Mouse (Mus musculus) frontal cortex, postnatal 14 days (tissue): ENCODE data around the gene Gpr176.
"Not testable (repeated sequence)": the region's sequence is repeated elsewhere in the genome, so short reads cannot be mapped to it uniquely, and the experiment has no call there.

ENCODE experiments used
- DNase-seq, 2 experiments: peaks; one replicate each; pipeline ENCODE4 v3.0.0; 2022; ENCODE audit warnings: low spot score in 2 of 2

Gpr176 gene

DNA sequence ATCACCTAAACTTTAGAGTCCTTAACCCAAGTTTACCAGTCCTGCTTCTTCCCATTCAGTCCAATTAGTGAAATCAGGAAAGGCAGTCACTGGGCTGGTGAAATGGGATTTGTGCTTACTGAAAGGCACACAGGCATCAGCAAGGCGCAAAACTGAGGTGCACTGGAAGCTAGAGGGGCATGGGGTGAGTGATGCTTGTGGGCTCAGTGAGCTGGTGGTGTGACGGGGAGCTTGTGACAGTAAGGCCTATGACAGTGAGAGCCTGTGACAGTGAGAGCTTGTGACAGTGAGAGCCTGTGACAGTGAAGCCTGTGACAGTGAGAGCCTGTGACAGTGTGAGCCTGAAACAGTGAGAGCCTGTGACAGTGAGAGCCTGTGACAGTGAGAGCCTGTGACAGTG, 71.6 kb downstream of the Gpr176 start:
- no peak for DNase-seq

DNA sequence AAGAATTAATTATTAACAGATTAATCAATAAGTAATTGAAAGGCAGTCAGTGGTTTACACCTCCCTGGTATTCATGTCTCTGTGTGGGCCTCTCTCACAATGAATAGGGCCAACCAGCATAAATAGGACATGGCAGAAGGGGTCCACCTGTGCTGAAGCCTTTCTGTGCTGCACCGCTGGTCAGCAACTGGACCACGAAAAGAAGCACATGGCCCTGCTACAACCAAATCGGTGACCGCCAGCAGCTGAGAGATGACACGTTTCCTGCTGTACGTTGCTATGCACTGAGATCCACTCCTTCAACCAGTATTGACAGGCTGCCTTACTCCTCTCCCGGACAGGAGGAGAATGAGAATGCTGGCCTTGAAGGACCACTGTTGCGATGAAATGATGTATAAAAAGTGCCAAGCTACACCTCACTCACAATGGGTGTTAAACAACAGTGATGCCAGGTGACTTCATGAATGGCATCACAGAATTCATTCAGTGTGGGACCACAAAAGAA, 72.1 kb downstream of the Gpr176 start:
- no peak for DNase-seq

DNA sequence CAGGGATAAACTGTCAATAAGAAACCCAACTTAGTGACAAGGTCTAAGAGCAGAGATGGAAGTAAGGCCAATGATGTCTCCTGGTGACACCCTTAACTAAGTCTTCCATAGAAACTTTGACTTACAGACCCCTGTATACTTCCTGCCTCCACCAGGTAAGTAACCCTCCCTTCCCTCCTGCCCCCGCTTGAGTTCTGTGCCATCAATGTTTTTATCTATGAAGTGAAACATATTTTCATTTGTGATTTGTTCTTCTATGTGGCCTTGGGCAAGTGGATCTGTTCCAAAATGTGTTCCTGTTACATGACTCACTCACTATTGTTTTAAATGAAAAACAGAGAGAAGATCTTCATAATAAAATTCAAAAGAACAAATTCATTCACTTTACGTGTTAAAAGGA, 73.2 kb downstream of the Gpr176 start:
- DNase-seq, result no peak

DNA sequence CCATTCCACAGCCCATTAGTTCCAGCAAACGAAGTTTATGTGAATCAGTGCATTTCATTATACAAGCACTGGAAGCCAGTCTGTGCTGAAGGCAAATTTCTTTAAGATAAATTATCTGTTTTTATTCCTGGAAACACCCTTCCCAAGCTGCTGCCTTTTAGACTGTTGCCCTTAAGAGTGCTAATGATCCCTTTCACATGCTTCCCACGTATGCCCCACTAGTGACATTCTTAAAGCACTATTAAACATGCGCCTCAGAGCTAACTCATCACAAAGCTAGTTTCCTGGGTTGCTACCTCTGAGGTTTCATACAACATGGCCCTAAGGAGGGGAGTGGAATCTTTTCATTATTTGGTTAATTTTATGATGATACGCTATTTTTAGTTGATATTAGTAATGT, 74.6 kb downstream of the Gpr176 start:
- DNase-seq, result no peak

DNA sequence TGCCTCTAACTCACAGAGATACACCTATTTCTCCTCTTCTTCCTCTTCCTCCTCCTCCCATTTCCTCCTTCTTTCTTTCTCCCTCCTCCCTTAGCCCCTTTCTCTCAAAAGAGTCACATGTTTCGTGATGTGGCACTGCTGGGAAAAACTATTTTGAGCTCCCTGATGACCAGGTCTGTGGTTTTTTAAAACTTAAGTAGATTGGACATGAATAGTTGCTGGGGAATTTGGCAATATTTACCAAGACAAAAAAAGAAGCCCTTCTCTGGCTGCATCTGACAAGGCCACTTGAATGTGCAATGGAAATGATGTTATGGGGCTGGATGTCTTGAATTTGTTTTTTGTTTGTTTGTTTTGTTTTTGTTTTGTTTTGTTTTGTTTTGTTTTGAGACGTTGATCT, 75.3 kb downstream of the Gpr176 start:
- no peak for DNase-seq

DNA sequence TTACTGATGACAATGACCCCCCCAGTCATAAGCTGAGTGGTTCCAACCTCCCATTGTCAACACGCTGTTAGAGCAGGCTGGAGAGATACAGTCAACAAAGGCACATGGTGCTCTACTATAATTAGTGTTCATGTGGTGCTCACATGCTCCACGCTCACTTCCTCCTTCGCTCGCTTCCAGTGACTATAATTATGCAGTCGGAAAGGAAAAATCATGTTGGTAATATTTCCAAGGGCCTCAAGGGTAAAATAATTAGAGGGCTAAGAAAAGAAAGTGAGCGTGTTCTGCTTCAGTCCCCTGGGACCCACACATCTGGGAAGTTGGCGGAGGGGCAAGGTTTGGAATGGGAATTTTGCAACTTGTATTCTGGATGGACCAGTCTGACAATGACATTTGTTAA, 77.7 kb downstream of the Gpr176 start:
- no peak for DNase-seq

DNA sequence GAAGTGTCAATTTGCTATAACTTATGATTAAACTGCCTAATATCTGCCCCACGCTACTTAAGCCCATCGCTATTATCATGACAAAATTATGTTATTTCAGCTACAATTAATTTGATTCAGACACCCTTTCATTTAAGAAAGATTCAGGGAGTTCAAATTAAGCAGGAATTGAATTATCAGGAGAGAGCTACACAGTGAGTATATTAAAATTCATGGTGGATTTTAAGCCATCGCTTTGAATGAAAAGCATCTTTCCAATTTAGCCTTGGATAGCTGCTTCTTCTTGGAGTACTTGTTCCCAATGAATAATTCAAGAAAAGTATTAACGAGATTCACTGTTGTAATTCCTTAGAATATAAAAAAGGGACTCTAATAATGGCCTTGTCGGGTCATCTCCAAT, 79.6 kb downstream of the Gpr176 start:
- DNase-seq, result no peak

DNA sequence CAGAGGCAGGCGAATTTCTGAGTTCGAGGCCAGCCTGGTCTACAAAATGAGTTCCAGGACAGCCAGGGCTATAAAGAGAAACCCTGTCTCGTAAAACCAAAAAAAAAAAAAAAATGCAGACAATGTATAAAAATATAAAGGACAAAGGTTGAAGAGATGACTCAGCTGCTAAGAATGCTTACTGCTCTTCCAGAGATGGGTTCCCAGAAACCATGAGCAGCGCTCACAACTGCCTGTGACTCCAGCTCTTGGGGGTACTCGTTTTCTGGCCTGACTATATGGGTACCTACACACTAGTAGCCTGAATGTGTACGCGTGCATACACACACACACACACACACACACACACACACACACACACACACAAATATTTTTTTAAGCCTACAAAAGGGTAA, 84.2 kb downstream of the Gpr176 start:
- not testable (repeated sequence) for DNase-seq

DNA sequence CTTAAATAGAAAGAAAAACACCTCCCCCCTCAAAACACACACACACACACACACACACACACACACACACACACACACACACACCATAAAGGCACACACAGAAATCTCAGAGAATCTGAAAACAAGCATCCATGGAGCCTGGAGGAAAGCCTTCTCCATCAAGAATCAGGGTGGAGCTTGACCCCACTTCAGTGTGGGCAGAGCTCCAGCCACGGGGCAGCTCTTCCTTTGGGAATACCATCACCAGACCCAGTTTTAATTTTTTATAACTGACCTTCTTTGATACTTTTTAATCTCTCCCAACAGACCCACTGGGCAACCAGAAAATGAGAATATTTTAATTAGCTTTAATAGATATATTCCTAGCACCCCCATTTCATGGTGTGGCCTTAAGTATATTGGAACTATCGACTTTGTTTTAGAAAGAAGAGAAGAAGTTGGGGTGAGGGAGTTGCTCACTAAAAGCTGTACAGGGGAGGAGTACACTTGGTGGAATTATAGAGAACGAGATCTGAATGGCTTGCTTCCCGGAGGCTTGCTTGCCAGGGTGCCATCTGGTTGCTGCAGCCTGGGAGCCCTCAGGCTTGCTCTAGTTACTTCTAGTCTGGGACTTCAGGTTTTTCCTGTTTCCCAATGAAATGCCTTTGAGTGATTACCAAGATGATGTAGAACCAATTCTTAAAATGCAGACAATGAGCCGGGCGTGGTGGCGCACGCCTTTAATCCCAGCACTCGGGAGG, 84.7 kb downstream of the Gpr176 start:
- DNase-seq, result no peak

DNA sequence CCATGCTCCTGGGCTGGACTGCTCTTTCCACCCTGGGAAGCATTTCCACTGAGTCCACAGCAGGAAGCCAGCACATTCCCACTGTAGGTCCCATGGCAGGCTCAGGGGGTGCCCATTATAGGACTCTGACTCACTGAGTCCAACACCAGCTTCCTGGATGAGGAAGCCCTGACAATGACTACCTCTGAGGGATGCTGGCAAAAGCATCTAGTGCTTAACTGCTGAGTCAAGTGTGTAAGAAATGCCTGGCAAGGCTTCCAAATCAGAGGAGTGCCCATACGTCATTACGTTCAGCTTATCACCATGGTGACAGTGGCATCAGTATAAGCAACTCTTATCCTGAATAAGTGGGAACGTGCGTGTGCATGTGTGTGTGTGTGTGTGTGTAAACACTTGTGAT, 85.5 kb downstream of the Gpr176 start:
- no peak for DNase-seq

DNA sequence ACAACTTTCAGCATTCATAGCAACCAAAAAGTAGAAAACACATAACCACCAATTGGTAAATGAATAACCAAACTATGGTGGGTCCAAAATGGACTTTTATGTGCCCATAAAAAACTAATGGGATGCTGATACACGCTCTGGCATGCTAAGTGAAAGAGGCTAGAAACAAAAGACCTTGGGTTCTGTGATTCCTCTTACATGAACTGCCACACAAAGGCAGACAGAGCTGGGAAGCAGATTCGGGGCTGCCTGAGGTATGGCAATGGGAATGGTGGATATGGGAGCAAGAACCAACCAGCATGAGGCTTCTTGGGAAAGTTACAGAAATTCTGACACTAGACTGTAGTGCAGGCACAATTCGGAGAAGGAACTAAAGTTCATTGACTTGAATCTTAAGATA, 90.8 kb downstream of the Gpr176 start:
- DNase-seq, result no peak

DNA sequence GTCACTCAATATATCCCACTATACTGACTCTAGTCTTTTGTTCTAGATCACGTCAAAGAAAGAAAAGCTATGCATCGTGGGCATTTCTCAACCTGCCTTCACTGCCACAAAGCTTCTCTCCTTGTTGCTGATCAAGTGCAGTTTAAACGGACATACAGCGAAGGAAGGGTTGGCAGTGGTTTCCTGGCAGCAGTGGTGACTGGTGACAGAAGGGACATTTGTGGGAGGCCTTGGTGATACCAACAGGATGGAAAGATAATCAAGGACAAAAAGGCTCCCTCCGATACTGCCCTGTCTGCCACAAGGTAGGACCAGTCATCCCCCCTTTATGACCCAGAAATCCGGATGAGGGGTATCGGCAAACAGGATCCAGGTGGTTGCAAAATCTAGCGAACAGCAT, 95.0 kb downstream of the Gpr176 start:
- DNase-seq, result no peak

DNA sequence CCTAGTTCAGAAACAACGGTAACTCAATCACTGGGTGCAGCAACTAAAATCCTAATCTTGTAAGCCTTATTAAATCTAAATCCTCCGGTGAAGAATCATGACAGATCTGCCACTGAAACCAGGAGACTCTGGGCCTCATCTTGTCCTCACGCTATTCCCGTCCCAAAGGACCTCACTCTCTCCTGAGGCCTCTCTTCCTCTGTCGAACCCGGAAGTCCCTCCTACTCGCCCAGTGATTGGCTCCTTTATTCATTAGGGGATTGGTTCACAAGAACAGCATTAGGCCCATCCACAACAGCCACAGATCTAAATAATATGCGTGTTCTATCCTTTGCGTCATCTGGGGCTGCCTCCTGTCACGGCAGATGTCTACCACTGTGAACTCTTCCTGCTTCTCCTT, 101.6 kb downstream of the Gpr176 start:
- no peak for DNase-seq

DNA sequence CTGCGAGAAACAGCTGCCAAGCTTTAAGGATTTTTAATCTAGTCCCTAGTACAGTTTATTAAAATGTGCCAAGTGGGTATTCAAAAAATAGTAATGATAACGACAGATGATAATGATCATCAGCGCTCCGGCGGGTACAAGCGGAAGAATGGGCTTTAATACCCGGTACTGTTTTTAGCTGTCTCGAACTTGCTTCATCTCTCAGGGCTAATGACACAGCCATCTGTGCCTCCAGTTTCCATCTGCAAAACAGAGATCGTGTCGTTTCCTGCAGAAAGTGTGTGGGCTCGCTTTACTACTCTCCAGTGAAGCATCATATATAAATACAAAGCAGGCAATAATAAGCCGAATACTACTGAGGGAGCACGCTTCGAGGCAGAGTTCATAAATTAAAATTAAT, 103.0 kb downstream of the Gpr176 start:
- DNase-seq, result no peak

DNA sequence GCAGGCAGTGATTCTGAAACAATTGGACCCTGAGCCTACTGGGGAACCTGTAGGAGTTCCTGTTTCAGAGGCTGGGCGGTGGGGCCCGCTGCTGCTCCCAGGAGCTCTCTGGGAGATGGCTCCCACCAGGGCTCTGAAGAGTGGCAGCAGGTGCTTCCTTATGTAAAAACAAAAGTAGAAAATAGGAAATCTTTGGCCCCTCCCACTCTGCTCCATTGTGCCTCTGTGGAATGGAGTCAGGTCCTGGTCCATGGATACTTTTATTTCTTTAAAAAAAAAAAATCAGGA, 109.4 kb downstream of the Gpr176 start:
- no peak for DNase-seq

DNA sequence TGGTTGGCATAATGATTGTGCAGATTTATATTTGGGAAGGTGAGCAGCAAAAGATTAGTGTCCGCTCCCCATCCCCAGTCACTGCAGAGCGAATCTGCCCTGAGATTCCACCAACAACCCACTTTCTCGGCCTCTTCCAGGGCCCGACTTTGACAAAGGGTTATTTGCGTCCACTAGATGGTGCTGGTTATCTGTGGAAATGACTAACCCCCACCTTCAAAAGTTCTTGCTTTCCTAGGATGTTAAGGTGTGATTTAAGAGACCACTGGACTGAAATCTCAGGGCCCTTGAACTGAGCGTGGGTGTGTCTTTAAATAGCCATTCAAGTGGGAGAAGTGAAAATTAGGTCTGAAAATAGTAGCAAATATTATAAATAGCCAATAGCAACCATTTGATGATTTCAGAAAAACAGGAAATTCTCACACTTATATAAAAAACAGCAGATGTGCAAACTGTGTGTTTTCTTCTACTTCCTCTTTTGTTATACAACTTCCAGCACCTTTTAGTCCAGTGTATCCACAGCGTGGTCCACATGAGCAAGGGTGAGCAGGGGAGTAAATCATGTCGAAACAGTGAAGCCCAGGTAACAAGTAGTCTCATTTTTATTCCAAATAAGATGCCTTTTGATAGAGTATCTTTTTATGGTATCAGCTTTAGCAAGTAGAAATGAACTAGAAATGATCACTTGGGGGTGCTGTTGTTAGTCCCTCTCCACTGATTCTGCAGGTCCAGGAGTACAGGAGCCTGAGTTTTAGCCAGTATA, 109.9 kb downstream of the Gpr176 start:
- DNase-seq, result peak; percentile 22 to 38

DNA sequence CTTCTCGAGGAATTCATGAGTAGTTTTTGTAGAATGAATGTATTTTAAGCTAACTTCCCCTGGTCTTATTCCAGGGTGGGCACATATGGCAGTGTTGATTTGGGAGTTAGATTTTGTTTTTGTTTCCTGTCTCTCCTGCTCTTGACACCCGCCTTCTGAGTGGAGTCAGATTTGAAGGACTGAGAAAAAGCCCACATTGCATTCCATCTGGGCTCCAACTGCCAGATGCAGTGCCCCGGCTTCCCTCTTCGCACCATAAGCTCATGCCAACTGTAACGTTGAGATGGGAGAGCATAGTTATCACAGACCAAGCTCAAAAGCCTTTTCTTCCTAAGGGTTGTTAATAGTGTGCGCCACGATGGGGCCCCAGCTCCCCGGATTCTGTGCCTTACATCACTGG, 110.5 kb downstream of the Gpr176 start:
- peak; percentile 41 to 52 for DNase-seq

DNA sequence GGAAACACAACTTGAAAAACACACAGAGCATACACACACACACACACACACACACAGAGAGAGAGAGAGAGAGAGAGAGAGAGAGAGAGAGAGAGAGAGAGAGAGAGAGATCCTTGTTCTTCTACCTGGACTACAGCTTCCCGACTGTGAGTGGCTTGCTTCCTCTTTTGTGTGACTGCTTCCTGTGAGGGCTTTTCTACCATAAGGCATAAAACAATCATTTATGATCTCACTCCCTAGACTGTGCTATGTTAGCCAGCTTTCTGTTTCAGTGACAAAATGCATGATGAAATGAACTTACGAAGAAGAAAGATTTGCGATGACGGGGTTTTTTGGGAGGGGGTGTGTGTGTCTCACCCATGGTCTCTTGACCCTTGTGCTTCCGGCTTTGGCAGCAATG, 113.5 kb downstream of the Gpr176 start:
- DNase-seq, result no peak

DNA sequence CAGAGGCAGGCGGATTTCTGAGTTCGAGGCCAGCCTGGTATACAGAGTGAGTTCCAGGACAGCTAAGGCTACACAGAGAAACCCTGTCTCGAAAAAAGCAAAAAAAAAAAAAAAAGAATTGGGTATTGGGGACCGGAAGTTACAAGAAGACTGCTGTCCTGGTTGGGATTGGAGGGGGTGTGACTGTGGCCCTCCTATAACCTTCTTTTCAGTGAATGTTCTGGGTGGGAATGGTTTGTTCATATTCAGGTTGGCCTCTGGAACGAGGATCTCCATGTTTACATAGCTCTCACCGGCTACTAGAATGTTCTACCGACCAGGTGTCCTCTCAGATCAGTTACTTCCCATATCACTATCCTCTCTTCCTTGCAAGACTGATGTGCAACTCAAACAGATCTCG, 116.1 kb downstream of the Gpr176 start:
- DNase-seq, result no peak

DNA sequence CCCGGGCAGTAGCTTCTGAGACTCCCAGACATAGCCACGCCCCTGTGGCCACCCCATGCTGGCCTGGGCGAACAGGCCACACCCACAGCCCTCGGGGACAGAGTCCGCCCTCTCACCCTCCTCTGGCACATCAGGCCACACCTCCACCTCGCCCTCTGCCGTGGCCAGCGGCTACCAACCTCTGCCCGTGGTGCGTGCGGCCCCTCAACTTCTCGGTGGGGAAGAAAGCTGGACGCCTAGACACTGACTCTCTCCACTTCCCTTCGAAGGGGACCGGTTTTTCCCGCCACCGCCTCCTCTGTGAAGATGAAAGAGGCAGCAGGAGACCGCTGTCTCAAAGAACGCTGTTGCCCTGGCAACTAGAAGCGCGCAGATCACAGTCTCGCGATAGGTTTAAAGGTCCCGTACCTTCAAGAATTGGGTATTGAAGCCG, 116.6 kb downstream of the Gpr176 start, which contains the start of gene Fsip1:
Gene Fsip1 (minus strand): TSS at position 346 of the 433 bp plus-strand sequence.
- DNase-seq, result peak; percentile 49 to 64

DNA sequence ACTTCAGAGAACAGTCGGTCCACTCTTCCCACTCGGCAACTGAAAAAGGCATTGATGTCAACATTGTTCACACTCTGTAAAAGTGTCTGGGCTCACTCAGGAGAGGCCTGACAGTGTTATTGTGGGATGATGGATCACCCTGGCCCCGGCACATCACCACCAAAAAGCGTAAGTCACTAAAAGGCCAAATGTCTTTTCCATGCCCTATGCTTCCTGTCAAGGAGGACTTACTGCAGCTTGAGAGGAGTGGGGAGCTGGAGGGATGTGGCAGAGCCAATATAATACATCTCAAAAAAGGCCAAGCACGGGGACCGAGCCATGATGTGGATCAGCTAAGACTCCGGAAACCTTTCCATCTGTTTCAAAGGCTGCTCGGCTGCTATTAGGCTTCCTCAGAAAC, 118.7 kb downstream of the Gpr176 start:
- no peak for DNase-seq

DNA sequence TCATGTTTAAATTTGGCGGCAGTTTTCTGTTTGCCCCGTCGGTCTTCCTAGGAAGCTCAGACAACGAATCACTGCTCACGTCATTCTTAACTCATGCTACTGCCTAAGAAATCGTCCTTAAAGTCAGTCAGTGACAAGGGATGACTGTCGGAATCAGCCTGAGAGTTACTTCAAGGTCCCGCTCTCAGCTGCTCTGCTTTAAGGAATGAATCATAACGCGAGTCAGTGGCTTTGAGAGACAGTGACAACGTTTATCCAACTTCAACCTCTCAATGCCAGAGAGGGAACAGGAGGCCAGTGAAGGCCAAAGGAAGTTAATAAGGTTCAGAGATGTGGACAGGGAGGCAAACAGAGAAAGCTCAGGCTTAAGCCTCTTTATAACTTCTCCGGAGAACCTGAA, 124.3 kb downstream of the Gpr176 start:
- DNase-seq, result no peak

DNA sequence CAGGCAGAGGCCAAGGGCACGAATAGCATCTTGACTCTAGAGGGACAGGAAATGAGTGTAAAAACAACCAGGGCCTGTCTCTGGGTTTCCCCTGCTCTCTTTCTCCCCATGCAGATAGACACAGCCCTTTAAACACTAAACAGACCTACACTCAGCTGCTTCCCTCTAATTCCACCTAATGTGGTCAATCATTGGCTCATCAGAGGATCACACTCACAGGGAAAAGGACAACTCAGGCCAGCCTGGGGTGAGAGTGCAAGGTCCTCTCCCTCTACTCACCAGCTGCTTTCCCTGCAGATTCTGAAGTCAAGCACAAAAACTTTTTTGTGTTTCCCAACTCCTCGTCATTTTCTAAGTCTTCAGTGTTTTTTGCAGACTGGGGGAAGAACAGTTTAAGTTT, 125.2 kb downstream of the Gpr176 start:
- DNase-seq, result no peak
